Mouse (Mus musculus) gastrocnemius, adult 2 months (tissue): Measurements from ENCODE around the gene Rnls. TPM values are rescaled to one million over a fixed set of nuclear protein-coding genes. Genes with fewer than 3 reads are reported as not detected.

ENCODE experiments used
- DNase-seq: peaks from one replicate; pipeline ENCODE4 v3.0.0; 2022
- H3K27ac ChIP-seq: fragments of 200-600 bp; 2 replicates; pipeline ENCODE4 v1.8.1; 2022; ENCODE audit warnings: mild to moderate bottlenecking
- H3K4me3 ChIP-seq: fragments of 200-600 bp; 2 replicates; pipeline ENCODE4 v1.8.1; 2022; ENCODE audit warnings: mild to moderate bottlenecking, moderate library complexity
- CTCF ChIP-seq: fragments of 200-600 bp; IDR thresholded peaks from 2 replicates; pipeline ENCODE4 v1.8.1; 2022; ENCODE audit warnings: antibody characterized with exemption, mild to moderate bottlenecking, moderate library complexity
- intact Hi-C: fragments of 180-260 bp; cut with DNase I; formaldehyde crosslinking; loops from one replicate; pipeline ENCODE4 v1.15.1; 2025
- microRNA-seq: library from miRNA; unstranded; fragments of <30 nt; microRNA quantifications from one replicate; pipeline ENCODE4 v1.2.0, GENCODE M21; 2021
- total RNA-seq, 2 experiments: library from RNA; stranded (reverse); gene quantifications; 2 replicates each; pipeline ENCODE4 v1.2.3; 2021

Gene Rnls
- total RNA-seq, 2 experiments from 2014 or later = 8.3 to 13.0 TPM

DNA sequence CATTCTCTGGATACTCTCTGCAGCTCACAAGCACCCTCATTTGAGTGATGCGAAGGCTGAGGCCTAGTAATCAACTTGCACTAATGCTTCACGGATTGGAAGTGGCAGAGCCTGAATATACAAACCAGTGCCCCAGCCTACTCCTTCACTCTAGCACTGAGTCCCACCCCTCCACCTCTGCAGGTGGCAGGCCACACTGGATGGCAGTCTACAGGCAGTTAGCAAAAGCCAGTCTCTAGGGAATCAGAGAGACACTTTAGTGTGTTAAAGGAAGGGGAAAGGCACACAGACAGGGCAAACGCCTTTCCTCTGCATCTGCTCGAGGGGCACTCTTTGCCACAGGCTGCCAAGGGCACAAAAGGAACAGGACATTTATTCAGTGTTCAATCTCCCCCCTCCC is 304.1 kb downstream of the Rnls start:
- no peak for DNase-seq
- Histone ChIP-seq H3K27ac (peak overlapping the region; percentile 35), H3K4me3 (no peak overlapping the region)
- intact Hi-C loops = no loop called here
- TF ChIP-seq CTCF = no peak

Small RNA genes within 50 kb of the gene (microRNA-seq; reads per million reads assigned to microRNA genes)
- gene Mir3970 = not detected

Other genes starting within 250 kb of the Rnls start
- gene Lipo4, start 125.5 kb upstream of the Rnls start, total RNA-seq = under 1 TPM; 0.17 to 0.26 TPM
- not detected for gene Gm8978, start 233.0 kb upstream of the Rnls start, total RNA-seq